Mouse (Mus musculus) spleen, postnatal 36 days (tissue): ENCODE measurements around the gene Chrm3.
"Not testable (repeated sequence)": the region's sequence is repeated elsewhere in the genome, so short reads cannot be mapped to it uniquely, and the experiment has no call there.

ENCODE experiments used
- DNase-seq, 2 experiments: peaks; one replicate each; pipeline ENCODE4 v3.0.0; 2022; ENCODE audit warnings: low spot score in 2 of 2, mixed read lengths in 1 of 2

Gene Chrm3

GRCm38 (mm10) chr13:10360777-10361176 is at the start of gene Chrm3:
Gene Chrm3 (minus strand): TSS chr13:10360847.
- peak in 1 of 2 experiments; percentile 2 for DNase-seq

GRCm38 (mm10) chr13:10394364-10394763 is 33.7 kb upstream of the Chrm3 start:
- DNase-seq, result no peak

- DNase-seq, result not testable (repeated sequence)
Measured at GRCm38 (mm10) chr13:10375487-10375886, 14.8 kb upstream of the Chrm3 start.

GRCm38 (mm10) chr13:10360199-10360694 is 400 bp downstream of the Chrm3 start:
- DNase-seq, result no peak

GRCm38 (mm10) chr13:10359516-10360198 is 990 bp downstream of the Chrm3 start:
- DNase-seq, result no peak

GRCm38 (mm10) chr13:10355796-10356195 is 4.9 kb downstream of the Chrm3 start:
- DNase-seq, result no peak

- DNase-seq, result no peak
Measured at GRCm38 (mm10) chr13:10354885-10355575, 5.6 kb downstream of the Chrm3 start.

- DNase-seq, result no peak
Measured at GRCm38 (mm10) chr13:10352141-10352540, 8.5 kb downstream of the Chrm3 start.

GRCm38 (mm10) chr13:10344362-10344761 is 16.3 kb downstream of the Chrm3 start:
- peak in 1 of 2 experiments; percentile 4 for DNase-seq

- DNase-seq, result no peak
Measured at GRCm38 (mm10) chr13:10335558-10335957, 25.1 kb downstream of the Chrm3 start.

- DNase-seq, result no peak
Measured at GRCm38 (mm10) chr13:10332762-10333161, 27.9 kb downstream of the Chrm3 start.

- DNase-seq, result no peak
Measured at GRCm38 (mm10) chr13:10309811-10310210, 50.8 kb downstream of the Chrm3 start.

GRCm38 (mm10) chr13:10295160-10295559 is 65.5 kb downstream of the Chrm3 start:
- DNase-seq, result no peak

GRCm38 (mm10) chr13:10284331-10284730 is 76.3 kb downstream of the Chrm3 start:
- DNase-seq, result peak in 1 of 2 experiments; percentile 2

GRCm38 (mm10) chr13:10274907-10275306 is 85.7 kb downstream of the Chrm3 start:
- no peak for DNase-seq

GRCm38 (mm10) chr13:10263784-10264183 is 96.9 kb downstream of the Chrm3 start:
- no peak for DNase-seq

- DNase-seq, result peak; percentile 8 to 29
Measured at GRCm38 (mm10) chr13:10253049-10253448, 107.6 kb downstream of the Chrm3 start.

GRCm38 (mm10) chr13:10251499-10252179 is 109.0 kb downstream of the Chrm3 start:
- no peak for DNase-seq

- no peak for DNase-seq
Measured at GRCm38 (mm10) chr13:10244243-10244998, 116.2 kb downstream of the Chrm3 start.

GRCm38 (mm10) chr13:10240238-10240637 is 120.4 kb downstream of the Chrm3 start:
- no peak for DNase-seq

- no peak for DNase-seq
Measured at GRCm38 (mm10) chr13:10239825-10240224, 120.8 kb downstream of the Chrm3 start.

- no peak for DNase-seq
Measured at GRCm38 (mm10) chr13:10237616-10238015, 123.0 kb downstream of the Chrm3 start.
